Mouse (Mus musculus): ENCODE data around the gene Hopx.

Hopx gene

GRCm38 (mm10) chr5:77114817-77115731 is at the start of gene Hopx:
Hopx (minus strand) TSS chr5:77115121.
- DNase-seq (ENCODE audit: extremely low read depth, low read depth, low spot score), result no peak

- DNase-seq (ENCODE audit: extremely low read depth, low read depth, low spot score), result no peak
These were observed 48.7 kb upstream of the Hopx start for GRCm38 (mm10) chr5:77163597-77163996.

GRCm38 (mm10) chr5:77162566-77162965 is 47.6 kb upstream of the Hopx start:
- no peak for DNase-seq (ENCODE audit: extremely low read depth, low read depth, low spot score)

GRCm38 (mm10) chr5:77157777-77158540 is 43.0 kb upstream of the Hopx start:
- no peak for DNase-seq (ENCODE audit: extremely low read depth, low read depth, low spot score)

GRCm38 (mm10) chr5:77156938-77157337 is 42.0 kb upstream of the Hopx start:
- DNase-seq (ENCODE audit: extremely low read depth, low read depth, low spot score), result no peak

GRCm38 (mm10) chr5:77155526-77155925 is 40.6 kb upstream of the Hopx start:
- no peak for DNase-seq (ENCODE audit: extremely low read depth, low read depth, low spot score)

- DNase-seq (ENCODE audit: extremely low read depth, low read depth, low spot score), result no peak
These were observed 39.9 kb upstream of the Hopx start for GRCm38 (mm10) chr5:77154812-77155211.

- DNase-seq (ENCODE audit: extremely low read depth, low read depth, low spot score), result no peak
These were observed 36.8 kb upstream of the Hopx start for GRCm38 (mm10) chr5:77151738-77152137.

- DNase-seq (ENCODE audit: extremely low read depth, low read depth, low spot score), result no peak
These were observed 36.2 kb upstream of the Hopx start for GRCm38 (mm10) chr5:77151075-77151474.

GRCm38 (mm10) chr5:77148021-77148621 is 33.2 kb upstream of the Hopx start:
- DNase-seq (ENCODE audit: extremely low read depth, low read depth, low spot score), result no peak

- DNase-seq (ENCODE audit: extremely low read depth, low read depth, low spot score), result no peak
These were observed 31.7 kb upstream of the Hopx start for GRCm38 (mm10) chr5:77146459-77147170.

- no peak for DNase-seq (ENCODE audit: extremely low read depth, low read depth, low spot score)
These were observed 29.7 kb upstream of the Hopx start for GRCm38 (mm10) chr5:77144647-77145046.

GRCm38 (mm10) chr5:77143076-77143475 is 28.2 kb upstream of the Hopx start:
- no peak for DNase-seq (ENCODE audit: extremely low read depth, low read depth, low spot score)

- DNase-seq (ENCODE audit: extremely low read depth, low read depth, low spot score), result no peak
These were observed 26.4 kb upstream of the Hopx start for GRCm38 (mm10) chr5:77141336-77141735.

- no peak for DNase-seq (ENCODE audit: extremely low read depth, low read depth, low spot score)
These were observed 25.9 kb upstream of the Hopx start for GRCm38 (mm10) chr5:77140861-77141260.

GRCm38 (mm10) chr5:77140108-77140507 is 25.2 kb upstream of the Hopx start:
- DNase-seq (ENCODE audit: extremely low read depth, low read depth, low spot score), result no peak

GRCm38 (mm10) chr5:77137701-77138265 is 22.9 kb upstream of the Hopx start:
- no peak for DNase-seq (ENCODE audit: extremely low read depth, low read depth, low spot score)

GRCm38 (mm10) chr5:77136684-77137224 is 21.8 kb upstream of the Hopx start:
- no peak for DNase-seq (ENCODE audit: extremely low read depth, low read depth, low spot score)

- DNase-seq (ENCODE audit: extremely low read depth, low read depth, low spot score), result no peak
These were observed 20.0 kb upstream of the Hopx start for GRCm38 (mm10) chr5:77134961-77135360.

GRCm38 (mm10) chr5:77134465-77134864 is 19.5 kb upstream of the Hopx start:
- no peak for DNase-seq (ENCODE audit: extremely low read depth, low read depth, low spot score)
